Mouse (Mus musculus): ENCODE data around the gene Prdm5.

GRCm38 (mm10) chr6:65871754-65872278 lies 93.0 kb downstream of the Prdm5 start:
- TF ChIP-seq CTCF (conservative IDR thresholded peaks at IDR 0.05; ENCODE audit: low read length) (no peak), POU5F1 (IDR thresholded peaks at IDR 0.05; ENCODE audit: borderline replicate concordance, low read length) (no peak), NANOG (IDR thresholded peaks at IDR 0.05; ENCODE audit: borderline replicate concordance, low read length) (no peak)
